Mouse (Mus musculus) CH12.LX (cell line): ENCODE data around the gene Hist1h3a. TPM values are rescaled to one million over a fixed set of nuclear protein-coding genes. Genes with fewer than 3 reads are reported as not detected.

Source experiments
- DNase-seq: peaks from one replicate; pipeline ENCODE4 v3.0.0-alpha.2; 2013; ENCODE audit errors: extremely low read depth
- H3K27ac ChIP-seq: 2 replicates; pipeline ENCODE4 v1.5.1; 2012; ENCODE audit warnings: low read depth, mild to moderate bottlenecking, control low read depth, moderate library complexity; ENCODE audit not compliant: insufficient read depth
- H3K27me3 ChIP-seq: replicated peaks from 2 replicates; pipeline ENCODE3; 2012; ENCODE audit warnings: inconsistent platforms
- H3K36me3 ChIP-seq, 2 experiments: replicated peaks in 1 of 2; 2 replicates each; pipeline versions ENCODE3 to v1.6.1; 2012; ENCODE audit warnings: inconsistent platforms in 1 of 2, low read length in 1 of 2, mild to moderate bottlenecking in 1 of 2, mixed read lengths in 1 of 2, moderate library complexity in 1 of 2; ENCODE audit not compliant: control insufficient read depth in 1 of 2, insufficient read depth in 1 of 2
- H3K4me1 ChIP-seq, 2 experiments: 2 replicates each; pipeline ENCODE4 v1.6.1; 2012; ENCODE audit warnings: inconsistent platforms in 1 of 2, moderate library complexity in 1 of 2; ENCODE audit not compliant: insufficient read depth in 2 of 2, control insufficient read depth in 1 of 2
- H3K4me2 ChIP-seq: 2 replicates; pipeline ENCODE4 v1.6.1; 2012; ENCODE audit warnings: low read depth, mild to moderate bottlenecking, control low read depth; ENCODE audit not compliant: poor library complexity, insufficient read depth, severe bottlenecking
- H3K4me3 ChIP-seq, 3 experiments: fragments of 150-350 bp in 1 of 3; sonication (generic) in 1 of 3; replicated peaks in 1 of 3; 2 replicates each; pipeline versions ENCODE3 to v1.5.1; 2011 to 2012; ENCODE audit warnings: low read depth in 2 of 3, low read length in 2 of 3, mild to moderate bottlenecking in 2 of 3, moderate library complexity in 2 of 3, control low read depth in 1 of 3, improper control_type of control experiment in 1 of 3, inconsistent platforms in 1 of 3, mixed read lengths in 1 of 3; ENCODE audit not compliant: poor library complexity in 1 of 3
- H3K79me2 ChIP-seq: replicated peaks from 2 replicates; pipeline ENCODE4 v1.6.1; 2012; ENCODE audit warnings: mild to moderate bottlenecking, moderate library complexity; ENCODE audit not compliant: control insufficient read depth, poor library complexity, insufficient read depth, severe bottlenecking; ENCODE audit errors: extremely low read depth
- H3K9ac ChIP-seq: 2 replicates; pipeline ENCODE4 v1.6.1; 2012; ENCODE audit warnings: low read depth, mild to moderate bottlenecking, control low read depth, moderate library complexity; ENCODE audit not compliant: insufficient read depth
- H3K9me3 ChIP-seq: replicated peaks from 2 replicates; pipeline ENCODE3; 2012; ENCODE audit warnings: low read length, inconsistent platforms, mixed read lengths
- CTCF ChIP-seq, 2 experiments: IDR thresholded peaks in 1 of 2; conservative IDR thresholded peaks in 1 of 2; 2 replicates each; pipeline ENCODE4 v1.5.1; 2011 to 2012; ENCODE audit warnings: low read depth in 2 of 2, low read length in 2 of 2, improper control_type of control experiment in 1 of 2, inconsistent platforms in 1 of 2, mild to moderate bottlenecking in 1 of 2, moderate library complexity in 1 of 2
- E2F4 ChIP-seq: IDR thresholded peaks from 2 replicates; pipeline ENCODE4 v1.6.1; 2011; ENCODE audit warnings: low read depth, low read length, improper control_type of control experiment; ENCODE audit not compliant: insufficient replicate concordance
- GABPA ChIP-seq: IDR thresholded peaks from 2 replicates; pipeline ENCODE4 v1.6.1; 2012; ENCODE audit warnings: low read depth, low read length, improper control_type of control experiment, inconsistent platforms; ENCODE audit not compliant: insufficient replicate concordance
- JUN ChIP-seq: IDR thresholded peaks from 2 replicates; pipeline ENCODE4 v1.6.1; 2011; ENCODE audit warnings: low read depth, mild to moderate bottlenecking, low read length, improper control_type of control experiment, moderate library complexity; ENCODE audit not compliant: insufficient read depth
- JUND ChIP-seq: conservative IDR thresholded peaks from 2 replicates; pipeline ENCODE4 v1.6.1; 2011; ENCODE audit warnings: low read depth, low read length, improper control_type of control experiment
- KAT2A ChIP-seq: IDR thresholded peaks from 2 replicates; pipeline ENCODE4 v1.6.1; 2012; ENCODE audit warnings: low read length, improper control_type of control experiment, inconsistent platforms; ENCODE audit not compliant: insufficient replicate concordance
- MEF2A ChIP-seq: IDR thresholded peaks from 2 replicates; pipeline ENCODE4 v1.6.1; 2014; ENCODE audit warnings: low read depth, mild to moderate bottlenecking, inconsistent platforms, low read length, improper control_type of control experiment, borderline replicate concordance
- NRF1 ChIP-seq: IDR thresholded peaks from 2 replicates; pipeline ENCODE4 v1.6.1; 2014; ENCODE audit warnings: low read depth, mild to moderate bottlenecking, inconsistent platforms, low read length, improper control_type of control experiment, moderate library complexity
- SIN3A ChIP-seq: IDR thresholded peaks from 2 replicates; pipeline ENCODE4 v1.6.1; 2012; ENCODE audit warnings: low read length, improper control_type of control experiment, inconsistent platforms
- USF2 ChIP-seq: conservative IDR thresholded peaks from 2 replicates; pipeline ENCODE4 v1.6.1; 2011; ENCODE audit warnings: low read depth, low read length, improper control_type of control experiment
- ZC3H11A ChIP-seq: IDR thresholded peaks from 2 replicates; pipeline ENCODE4 v1.6.1; 2012; ENCODE audit warnings: low read depth, mild to moderate bottlenecking, inconsistent platforms, low read length, improper control_type of control experiment
- ZKSCAN1 ChIP-seq: IDR thresholded peaks from 2 replicates; pipeline ENCODE4 v1.6.1; 2012; ENCODE audit warnings: low read depth, inconsistent platforms, low read length, improper control_type of control experiment, borderline replicate concordance
- dilution Hi-C: fragments of 300-500 bp; cut with MboI; formaldehyde crosslinking; loops from 2 replicates; pipeline ENCODE4 v1.14.3; 2020; ENCODE audit warnings: low sequenced_read_pairs; ENCODE audit not compliant: extremely low pct_unique_long_range_greater_than_20kb, extremely low pct_ligation_motif_present
- in situ Hi-C: fragments of 300-500 bp; cut with MboI; formaldehyde crosslinking; loops from 3 replicates; pipeline ENCODE4 v1.14.3; 2019; ENCODE audit warnings: low sequenced_read_pairs, low pct_ligation_motif_present, low pct_unique_long_range_greater_than_20kb, mixed read lengths
- polyA plus RNA-seq: library from polyadenylated mRNA; unstranded; fragments of >175 nt; gene quantifications from 2 replicates; pipeline ENCODE4 v1.2.1, GENCODE M21; 2012; ENCODE audit warnings: low read depth; ENCODE audit not compliant: insufficient read length
- total RNA-seq, 2 experiments: library from RNA; depleted of rRNA; stranded (reverse); fragments of 300-350 nt in 1 of 2; fragments of >200 nt in 1 of 2; gene quantifications; 2 replicates each; pipeline ENCODE4 v1.2.3; 2012 to 2014

The Hist1h3a gene
- total and polyA plus RNA-seq, 3 experiments, result 3.2 to 1,392 (median 78.5) TPM

GRCm38 (mm10) chr13:23755000-23755399 lies 7.2 kb downstream of the Hist1h3a start:
- no peaks in the 10 kb centered on the region for H3K27me3 ChIP-seq
- no peak overlapping the region for H3K4me3 ChIP-seq
- H3K9ac ChIP-seq, result no peak overlapping the region
- H3K9me3 ChIP-seq, result no peaks in the 10 kb centered on the region
- TF ChIP-seq JUN (no peak), NRF1 (no peak), CTCF (conservative IDR thresholded peaks at IDR 0.05 in 1 of 2, IDR thresholded peaks at IDR 0.05 in 1 of 2; ENCODE audit: low read depth in 2 of 2, low read length in 2 of 2) (no peak), ZKSCAN1 (no peak), E2F4 (no peak), SIN3A (no peak)
- no peaks in the 10 kb centered on the region for H3K36me3 ChIP-seq
- dilution Hi-C loops, result no loop called here
- no peak for DNase-seq
- H3K4me2 ChIP-seq, result 0 out of 2 replicates have a peak overlapping the region, but pooled peaks have one; percentile 29
- no peaks in the 10 kb centered on the region for H3K79me2 ChIP-seq
- in situ Hi-C loops, result loop anchor here (25.0 kb wide), 1 partner anchor 1718 kb away; the partner anchor contains the start of genes Hist1h2ag, Hist1h2ah, Hist1h2bj and Hist1h2bk
- peak overlapping the region; percentile 69 for H3K27ac ChIP-seq
- peaks cover 2 to 48% of the 10 kb centered on the region in 2 experiments; a peak in 3 of 4 replicates for H3K4me1 ChIP-seq

GRCm38 (mm10) chr13:23753314-23754078 lies 8.7 kb downstream of the Hist1h3a start:
- no peak for DNase-seq
- Histone ChIP-seq H3K9ac (peak overlapping the region; percentile 63; the same call in 1 of the 2 replicates), H3K9me3 (no peaks in the 10 kb centered on the region), H3K4me1 (peaks cover 0 to 44% of the 10 kb centered on the region in 2 experiments; a peak in 2 of 4 replicates), H3K79me2 (no peaks in the 10 kb centered on the region), H3K36me3 (no peaks in the 10 kb centered on the region), H3K27ac (peak overlapping the region; percentile 45), H3K27me3 (no peaks in the 10 kb centered on the region), H3K4me2 (no peak overlapping the region), H3K4me3 (no peak overlapping the region)
- dilution Hi-C loops (no loop called here), in situ Hi-C loops (loop anchor here (25.0 kb wide), 1 partner anchor 1716 kb away; the partner anchor contains the start of genes Hist1h2ag, Hist1h2ah, Hist1h2bj and Hist1h2bk)
- TF ChIP-seq GABPA, result no peak
- no peak for TF ChIP-seq JUND
- no peak for TF ChIP-seq ZC3H11A
- TF ChIP-seq USF2, result no peak
- TF ChIP-seq MEF2A, result no peak
- no peak for TF ChIP-seq KAT2A
